Mouse (Mus musculus) liver, embryonic 11.5 days (tissue): ENCODE results near the gene Bbs9. TPM values are rescaled to one million over a fixed set of nuclear protein-coding genes. Genes with fewer than 3 reads are reported as not detected.

ENCODE experiments used
- ATAC-seq: fragments of 200-750 bp; cut with Nextera tagmentation; replicated peaks from 2 replicates; pipeline ENCODE4 v1.8.0; 2017; ENCODE audit warnings: moderate number of reproducible peaks, mild to moderate bottlenecking, moderate TSS enrichment, moderate library complexity; ENCODE audit not compliant: low FRiP score
- DNase-seq: peaks from one replicate; pipeline ENCODE4 v3.0.0-alpha.2; 2017; ENCODE audit warnings: low spot score
- H3K27ac ChIP-seq: fragments of 300-500 bp; sonication (generic); 2 replicates; pipeline ENCODE4 v1.5.1; 2014; ENCODE audit warnings: mild to moderate bottlenecking, low read depth, low read length, control low read depth
- H3K27me3 ChIP-seq: fragments of 300-500 bp; sonication (generic); replicated peaks from 2 replicates; pipeline ENCODE4 v1.6.1; 2014; ENCODE audit warnings: low read length, mixed read lengths; ENCODE audit not compliant: control insufficient read depth, insufficient read depth
- H3K36me3 ChIP-seq: fragments of 300-500 bp; sonication (generic); 2 replicates; pipeline ENCODE4 v1.6.1; 2014; ENCODE audit warnings: mild to moderate bottlenecking, low read length, moderate library complexity, mixed read lengths; ENCODE audit not compliant: control insufficient read depth, insufficient read depth
- H3K4me1 ChIP-seq: fragments of 300-500 bp; sonication (generic); replicated peaks from 2 replicates; pipeline ENCODE4 v1.6.1; 2014; ENCODE audit warnings: low read length, mixed read lengths; ENCODE audit not compliant: control insufficient read depth, insufficient read depth
- H3K4me2 ChIP-seq: fragments of 300-500 bp; sonication (generic); 2 replicates; pipeline ENCODE4 v1.6.1; 2014; ENCODE audit warnings: mild to moderate bottlenecking, control low read depth, moderate library complexity
- H3K4me3 ChIP-seq: fragments of 300-500 bp; sonication (generic); 2 replicates; pipeline ENCODE4 v1.5.1; 2014; ENCODE audit warnings: low read depth, low read length, control low read depth
- H3K9ac ChIP-seq: fragments of 300-500 bp; sonication (generic); 2 replicates; pipeline ENCODE4 v1.6.1; 2014; ENCODE audit warnings: low read depth, low read length, control low read depth
- H3K9me3 ChIP-seq: fragments of 300-500 bp; sonication (generic); 2 replicates; pipeline ENCODE4 v1.6.1; 2016; ENCODE audit warnings: low read length, inconsistent platforms, mixed read lengths; ENCODE audit not compliant: control insufficient read depth
- WGBS: fragments of 180-500 bp; shearing (Covaris S2); extraction: QIAGEN DNeasy Blood & Tissue Kit; methylation state at CpG from one replicate; pipeline ENCODE4 v1.1.7; 2014; 5-methylcytosine and 5-hydroxymethylcytosine counted together
- polyA plus RNA-seq: library from polyadenylated mRNA; unstranded; fragments of >200 nt; fragmentation: Nextera tagmentation; extraction: Ambion mirVana; gene quantifications from 2 replicates; pipeline ENCODE4 v1.2.1, GENCODE M21; 2014

The Bbs9 gene
- 7.8 and 8.7 TPM in 2 replicates for polyA plus RNA-seq

- H3K9ac ChIP-seq = peak within 1 kb of the TSS; percentile 75
- peak; percentile 100 for ATAC-seq
- H3K36me3 ChIP-seq = no peaks in the 10 kb centered on the region
- peak within 1 kb of the TSS; percentile 71 for H3K4me3 ChIP-seq
- no peak within 1 kb of the TSS; the same call in 1 of the 2 replicates for H3K27ac ChIP-seq
- WGBS = under 1% methylated on average over 25 of the region's 25 CpGs
- DNase-seq = peak; percentile 93
- no peaks in the 10 kb centered on the region for H3K27me3 ChIP-seq
- no peaks in the 10 kb centered on the region; the same call in 1 of the 2 replicates for H3K4me1 ChIP-seq
- no peaks in the 10 kb centered on the region for H3K9me3 ChIP-seq
- peak within 1 kb of the TSS; percentile 97 for H3K4me2 ChIP-seq
Observed at GRCm38 (mm10) chr9:22475424-22475868, at the start of gene Bbs9. TSS of gene Bbs9 (plus strand) at chr9:22475715.

GRCm38 (mm10) chr9:22428028-22428665, 47.4 kb upstream of the Bbs9 start:
- Histone ChIP-seq H3K27ac (no peak overlapping the region), H3K9ac (no peak overlapping the region), H3K9me3 (no peaks in the 10 kb centered on the region), H3K4me2 (no peak overlapping the region), H3K27me3 (no peaks in the 10 kb centered on the region), H3K4me1 (peaks cover 12% of the 10 kb centered on the region), H3K4me3 (no peak overlapping the region), H3K36me3 (no peaks in the 10 kb centered on the region)
- 63% methylated on average over 3 of the region's 4 CpGs for WGBS
- DNase-seq (no peak), ATAC-seq (peak; percentile 66)

GRCm38 (mm10) chr9:22428666-22429410, 46.7 kb upstream of the Bbs9 start:
- H3K4me1 ChIP-seq = peaks cover 10% of the 10 kb centered on the region
- H3K27me3 ChIP-seq = no peaks in the 10 kb centered on the region
- H3K27ac ChIP-seq = no peak overlapping the region
- H3K4me3 ChIP-seq = no peak overlapping the region
- 80% methylated on average over 14 of the region's 14 CpGs for WGBS
- no peaks in the 10 kb centered on the region for H3K36me3 ChIP-seq
- ATAC-seq = no peak
- no peak overlapping the region for H3K9ac ChIP-seq
- H3K4me2 ChIP-seq = no peak overlapping the region
- DNase-seq = no peak
- H3K9me3 ChIP-seq = no peaks in the 10 kb centered on the region

- no peaks in the 10 kb centered on the region for H3K27me3 ChIP-seq
- WGBS = 61% methylated on average over 15 of the region's 15 CpGs
- peaks cover 7% of the 10 kb centered on the region for H3K4me1 ChIP-seq
- DNase-seq (no peak), ATAC-seq (no peak)
- H3K9me3 ChIP-seq = no peaks in the 10 kb centered on the region
- H3K4me3 ChIP-seq = no peak overlapping the region
- peak overlapping the region; percentile 26; the same call in 1 of the 2 replicates for H3K4me2 ChIP-seq
- no peaks in the 10 kb centered on the region for H3K36me3 ChIP-seq
- H3K27ac ChIP-seq = no peak overlapping the region
- H3K9ac ChIP-seq = no peak overlapping the region
Observed at GRCm38 (mm10) chr9:22429533-22430241, 45.8 kb upstream of the Bbs9 start.

GRCm38 (mm10) chr9:22430315-22430840, 45.1 kb upstream of the Bbs9 start:
- Histone ChIP-seq H3K4me2 (peak overlapping the region; percentile 26; the same call in 1 of the 2 replicates), H3K9me3 (no peaks in the 10 kb centered on the region), H3K4me1 (peaks cover 6% of the 10 kb centered on the region), H3K4me3 (no peak overlapping the region), H3K36me3 (no peaks in the 10 kb centered on the region), H3K27me3 (no peaks in the 10 kb centered on the region), H3K9ac (no peak overlapping the region), H3K27ac (no peak overlapping the region)
- no peak for ATAC-seq
- WGBS = 35% methylated on average over 5 of the region's 5 CpGs
- DNase-seq = no peak

- DNase-seq (no peak), ATAC-seq (no peak)
- Histone ChIP-seq H3K4me3 (no peak overlapping the region), H3K4me1 (peaks cover 5% of the 10 kb centered on the region), H3K9ac (no peak overlapping the region), H3K9me3 (no peaks in the 10 kb centered on the region), H3K27me3 (no peaks in the 10 kb centered on the region), H3K4me2 (no peak overlapping the region), H3K36me3 (no peaks in the 10 kb centered on the region), H3K27ac (no peak overlapping the region)
- WGBS = 74% methylated on average over 2 of the region's 2 CpGs
Observed at GRCm38 (mm10) chr9:22433221-22433620, 42.3 kb upstream of the Bbs9 start.

GRCm38 (mm10) chr9:22434101-22434500, 41.4 kb upstream of the Bbs9 start:
- H3K36me3 ChIP-seq = no peaks in the 10 kb centered on the region

GRCm38 (mm10) chr9:22438826-22439225, 36.7 kb upstream of the Bbs9 start:
- no peak for DNase-seq

More at GRCm38 (mm10) chr9:22434101-22434500, 41.4 kb upstream of the Bbs9 start:
- WGBS = 88% methylated on average over 2 of the region's 2 CpGs
- H3K27me3 ChIP-seq = no peaks in the 10 kb centered on the region
- H3K9me3 ChIP-seq = no peaks in the 10 kb centered on the region
- ATAC-seq (no peak), DNase-seq (no peak)
- H3K9ac ChIP-seq = no peak overlapping the region
- no peaks in the 10 kb centered on the region; the same call in 1 of the 2 replicates for H3K4me1 ChIP-seq
- no peak overlapping the region for H3K27ac ChIP-seq
- no peak overlapping the region for H3K4me2 ChIP-seq
- H3K4me3 ChIP-seq = no peak overlapping the region

More at GRCm38 (mm10) chr9:22438826-22439225, 36.7 kb upstream of the Bbs9 start:
- Histone ChIP-seq H3K4me1 (no peaks in the 10 kb centered on the region), H3K36me3 (no peaks in the 10 kb centered on the region), H3K4me3 (no peak overlapping the region), H3K9me3 (no peaks in the 10 kb centered on the region), H3K27me3 (no peaks in the 10 kb centered on the region), H3K27ac (no peak overlapping the region), H3K9ac (no peak overlapping the region), H3K4me2 (no peak overlapping the region)
- 56% methylated on average over 1 of the region's 1 CpGs for WGBS
- ATAC-seq = no peak
